Mouse (Mus musculus): ENCODE data around the gene Clic4.

- TF ChIP-seq CTCF (IDR thresholded peaks at IDR 0.05; ENCODE audit: borderline replicate concordance, extremely low read depth, insufficient read depth, insufficient read length), result no peak
- no peak for TF ChIP-seq POLR2A (IDR thresholded peaks at IDR 0.05; ENCODE audit: borderline replicate concordance, extremely low read depth, insufficient read depth, insufficient read length, poor library complexity, severe bottlenecking)
Observed at GRCm38 (mm10) chr4:135231136-135231535, 41.5 kb downstream of the Clic4 start.

Data from brain, embryonic 14.5 days (tissue).